Mouse (Mus musculus) limb, embryonic 10.5 days (tissue): ENCODE data around the gene Chrna10. TPM values are rescaled to one million over a fixed set of nuclear protein-coding genes. Genes with fewer than 3 reads are reported as not detected.

Source experiments
- DNase-seq: peaks from one replicate; pipeline ENCODE4 v3.0.0-alpha.2; 2017; ENCODE audit warnings: low spot score
- H3K27ac ChIP-seq: fragments of 300-500 bp; sonication (generic); 2 replicates; pipeline ENCODE4 v1.5.1; 2016; ENCODE audit warnings: mild to moderate bottlenecking
- H3K27me3 ChIP-seq: fragments of 300-500 bp; sonication (generic); 2 replicates; pipeline ENCODE4 v1.6.1; 2016; ENCODE audit warnings: low read depth, mild to moderate bottlenecking; ENCODE audit not compliant: poor library complexity, severe bottlenecking
- H3K36me3 ChIP-seq: fragments of 300-500 bp; sonication (generic); 2 replicates; pipeline ENCODE4 v1.6.1; 2016; ENCODE audit warnings: mild to moderate bottlenecking, moderate library complexity
- H3K4me1 ChIP-seq: fragments of 300-500 bp; sonication (generic); 2 replicates; pipeline ENCODE4 v1.6.1; 2016
- H3K4me3 ChIP-seq: fragments of 300-500 bp; sonication (generic); 2 replicates; pipeline ENCODE4 v1.5.1; 2016; ENCODE audit warnings: mild to moderate bottlenecking, moderate library complexity
- H3K9me3 ChIP-seq: fragments of 300-500 bp; sonication (generic); replicated peaks from 2 replicates; pipeline ENCODE4 v1.6.1; 2016; ENCODE audit warnings: mild to moderate bottlenecking
- whole genome bisulfite sequencing: fragments of 180-500 bp; shearing (Covaris S2); methylation state at CpG from one replicate; pipeline ENCODE4 v1.1.7; 2016; 5-methylcytosine and 5-hydroxymethylcytosine counted together
- polyA plus RNA-seq: library from polyadenylated mRNA; unstranded; fragments of >200 nt; fragmentation: Nextera tagmentation; extraction: Ambion mirVana; gene quantifications from 2 replicates; pipeline ENCODE4 v1.2.1, GENCODE M21; 2016

Gene Chrna10
- polyA plus RNA-seq, 1 experiment from 2014 or later = 0.14 TPM

DNA sequence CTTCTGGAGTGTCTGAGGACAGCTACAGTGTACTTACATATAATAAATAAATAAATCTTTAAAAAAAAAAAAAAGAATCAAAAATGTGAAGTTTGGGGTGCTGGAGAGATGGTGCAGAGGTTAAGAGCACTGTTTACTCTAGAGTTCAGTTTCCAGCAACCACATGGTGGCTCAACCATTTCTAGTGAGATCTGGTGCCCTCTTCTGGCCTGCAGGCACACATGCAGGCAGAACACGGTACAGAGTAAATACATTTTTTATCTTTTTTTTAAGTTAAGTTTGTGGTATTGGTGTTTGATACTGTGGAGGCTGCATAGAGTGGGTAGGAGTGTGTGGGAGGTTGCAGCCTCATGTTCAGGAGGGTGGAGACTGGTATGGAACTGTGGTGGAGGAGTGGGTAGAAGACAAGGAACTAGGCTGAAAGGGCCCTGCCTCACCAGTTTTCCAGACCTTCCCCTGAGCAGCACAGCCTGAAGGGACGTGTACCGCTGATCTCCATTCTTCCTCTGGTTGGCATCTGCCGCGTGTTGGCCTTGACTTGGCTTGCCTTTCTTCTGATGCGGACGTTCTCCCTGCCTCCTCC is 39.8 kb downstream of the Chrna10 start:
- peaks cover 99% of the 10 kb centered on the region for H3K36me3 ChIP-seq
- DNase-seq = no peak
- H3K27me3 ChIP-seq = no peaks in the 10 kb centered on the region
- no peak overlapping the region for H3K27ac ChIP-seq
- H3K9me3 ChIP-seq = no peaks in the 10 kb centered on the region
- no peak overlapping the region for H3K4me3 ChIP-seq
- no peaks in the 10 kb centered on the region for H3K4me1 ChIP-seq
- 89% methylated on average over 7 of the region's 7 CpGs for WGBS

- Histone ChIP-seq H3K4me3 (peak overlapping the region; percentile 83), H3K27ac (peak overlapping the region; percentile 90), H3K27me3 (no peaks in the 10 kb centered on the region), H3K36me3 (peaks cover 43% of the 10 kb centered on the region), H3K4me1 (peaks cover 16% of the 10 kb centered on the region), H3K9me3 (no peaks in the 10 kb centered on the region)
- no peak for DNase-seq
- WGBS = 92% methylated on average over 6 of the region's 6 CpGs
Observed at GRCm38 (mm10) chr7:102066363-102066762, 50.3 kb downstream of the Chrna10 start.

- peak within 1 kb of the TSS; percentile 90 for H3K27ac ChIP-seq
- no peaks in the 10 kb centered on the region for H3K9me3 ChIP-seq
- DNase-seq = peak; percentile 96
- peaks cover 16% of the 10 kb centered on the region for H3K4me1 ChIP-seq
- H3K36me3 ChIP-seq = peaks cover 40% of the 10 kb centered on the region
- H3K27me3 ChIP-seq = no peaks in the 10 kb centered on the region
- WGBS = under 1% methylated on average over 56 of the region's 56 CpGs
- peak within 1 kb of the TSS; percentile 83 for H3K4me3 ChIP-seq
Observed at GRCm38 (mm10) chr7:102065046-102065891, 51.4 kb downstream of the Chrna10 start, which contains the start of the genes Rnf121, Xndc1 and Xntrpc. Gene Rnf121, minus strand, starts transcription at chr7:102065469. Gene Xndc1, plus strand, starts transcription at chr7:102065511. Gene Xntrpc, plus strand, starts transcription at chr7:102065713.

GRCm38 (mm10) chr7:102064655-102065045 is 52.0 kb downstream of the Chrna10 start:
- no peaks in the 10 kb centered on the region for H3K27me3 ChIP-seq
- H3K4me1 ChIP-seq = peaks cover 16% of the 10 kb centered on the region
- 2% methylated on average over 9 of the region's 9 CpGs for WGBS
- no peak for DNase-seq
- peaks cover 40% of the 10 kb centered on the region for H3K36me3 ChIP-seq
- peak overlapping the region; percentile 83 for H3K4me3 ChIP-seq
- no peaks in the 10 kb centered on the region for H3K9me3 ChIP-seq
- peak overlapping the region; percentile 90 for H3K27ac ChIP-seq

DNA sequence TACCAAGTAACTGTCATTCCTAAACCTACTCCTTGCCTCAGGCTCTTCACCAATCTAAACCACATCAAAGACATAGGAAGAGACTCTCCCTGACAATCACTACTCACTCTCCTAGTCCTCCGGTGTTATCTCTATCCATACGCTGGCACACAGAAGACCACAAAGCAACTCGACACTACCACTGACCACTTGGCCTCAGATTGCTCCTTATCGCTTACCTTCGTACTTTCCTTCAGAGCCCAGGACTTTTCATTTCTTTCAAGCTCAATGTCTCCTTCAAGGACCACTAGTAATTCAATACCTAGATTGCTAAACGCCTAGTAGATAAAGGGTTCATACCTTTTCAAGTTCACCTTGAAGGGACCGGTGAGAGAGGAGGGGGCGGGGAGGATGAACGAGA is 52.7 kb downstream of the Chrna10 start:
- Histone ChIP-seq H3K27me3 (no peaks in the 10 kb centered on the region), H3K36me3 (peaks cover 43% of the 10 kb centered on the region), H3K27ac (no peak overlapping the region), H3K4me3 (peak overlapping the region; percentile 83), H3K9me3 (no peaks in the 10 kb centered on the region), H3K4me1 (peaks cover 16% of the 10 kb centered on the region)
- no peak for DNase-seq
- WGBS = 90% methylated on average over 9 of the region's 9 CpGs

DNA sequence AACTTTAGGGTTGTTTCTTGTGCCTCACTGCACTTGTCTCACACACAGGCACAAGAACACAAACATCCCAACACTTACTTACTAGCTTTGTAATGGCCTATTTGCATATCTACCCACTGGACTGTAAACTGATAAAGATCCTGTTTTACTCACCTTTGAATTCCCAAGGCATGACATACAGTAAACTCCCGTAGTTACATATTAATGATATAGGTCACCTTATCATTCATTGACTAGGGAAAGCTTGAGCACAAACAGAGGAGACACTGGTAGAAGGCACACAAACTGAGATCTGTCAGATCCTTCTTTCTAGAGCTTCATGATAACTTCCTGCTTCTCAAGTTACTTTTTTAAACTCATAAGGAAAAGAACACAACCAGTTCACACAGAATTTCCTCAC is 54.4 kb downstream of the Chrna10 start:
- H3K4me1 ChIP-seq = peaks cover 16% of the 10 kb centered on the region
- H3K9me3 ChIP-seq = no peaks in the 10 kb centered on the region
- no peaks in the 10 kb centered on the region for H3K27me3 ChIP-seq
- 98% methylated on average over 1 of the region's 1 CpGs for WGBS
- H3K27ac ChIP-seq = no peak overlapping the region
- peaks cover 41% of the 10 kb centered on the region for H3K36me3 ChIP-seq
- no peak overlapping the region for H3K4me3 ChIP-seq
- DNase-seq = no peak

GRCm38 (mm10) chr7:102061353-102061752 is 55.3 kb downstream of the Chrna10 start:
- 94% methylated on average over 3 of the region's 3 CpGs for WGBS
- Histone ChIP-seq H3K36me3 (peaks cover 47% of the 10 kb centered on the region), H3K9me3 (no peaks in the 10 kb centered on the region), H3K4me3 (no peak overlapping the region), H3K27ac (no peak overlapping the region), H3K4me1 (peaks cover 13% of the 10 kb centered on the region), H3K27me3 (no peaks in the 10 kb centered on the region)
- DNase-seq = no peak

Other genes with a start within 250 kb of the Chrna10 start
- not detected in 2 replicates for gene Folr1, start 246.0 kb downstream of the Chrna10 start, polyA plus RNA-seq
- 180 and 181 TPM in 2 replicates for gene Lamtor1, start 210.9 kb downstream of the Chrna10 start, polyA plus RNA-seq
- 0.73 and 0.94 TPM in 2 replicates for gene Tomt, start 210.5 kb downstream of the Chrna10 start, polyA plus RNA-seq
- gene Lrrc51, start 182.9 kb downstream of the Chrna10 start, polyA plus RNA-seq = 9.4 and 11.2 TPM in 2 replicates
- gene Numa1, start 182.7 kb downstream of the Chrna10 start, polyA plus RNA-seq = 108 and 130 TPM in 2 replicates
- 2.3 and 3.4 TPM in 2 replicates for gene Il18bp, start 98.1 kb downstream of the Chrna10 start, polyA plus RNA-seq
- gene Rnf121, start 51.4 kb downstream of the Chrna10 start, polyA plus RNA-seq = 29.3 and 31.0 TPM in 2 replicates
- 39.7 and 51.5 TPM in 2 replicates for gene Xndc1, start 51.3 kb downstream of the Chrna10 start, polyA plus RNA-seq
- 1.4 and 1.8 TPM in 2 replicates for gene Xntrpc, start 51.1 kb downstream of the Chrna10 start, polyA plus RNA-seq
- gene Trpc2, start 33.7 kb downstream of the Chrna10 start, polyA plus RNA-seq = not detected in 2 replicates
- 0.50 and 0.85 TPM in 2 replicates for gene Art1, start 15.1 kb downstream of the Chrna10 start, polyA plus RNA-seq
- 4.3 and 5.8 TPM in 2 replicates for gene Art5, start 7.3 kb downstream of the Chrna10 start, polyA plus RNA-seq
- gene Nup98, start 93.3 kb upstream of the Chrna10 start, polyA plus RNA-seq = 45.5 and 49.7 TPM in 2 replicates
- 59.6 and 68.5 TPM in 2 replicates for gene Pgap2, start 93.4 kb upstream of the Chrna10 start, polyA plus RNA-seq
- 52.5 and 55.4 TPM in 2 replicates for gene Rhog, start 139.2 kb upstream of the Chrna10 start, polyA plus RNA-seq
- 10.7 and 14.5 TPM in 2 replicates for gene Stim1, start 151.0 kb upstream of the Chrna10 start, polyA plus RNA-seq